Mouse (Mus musculus): ENCODE results near the gene Fam129c.

The Fam129c gene

DNA sequence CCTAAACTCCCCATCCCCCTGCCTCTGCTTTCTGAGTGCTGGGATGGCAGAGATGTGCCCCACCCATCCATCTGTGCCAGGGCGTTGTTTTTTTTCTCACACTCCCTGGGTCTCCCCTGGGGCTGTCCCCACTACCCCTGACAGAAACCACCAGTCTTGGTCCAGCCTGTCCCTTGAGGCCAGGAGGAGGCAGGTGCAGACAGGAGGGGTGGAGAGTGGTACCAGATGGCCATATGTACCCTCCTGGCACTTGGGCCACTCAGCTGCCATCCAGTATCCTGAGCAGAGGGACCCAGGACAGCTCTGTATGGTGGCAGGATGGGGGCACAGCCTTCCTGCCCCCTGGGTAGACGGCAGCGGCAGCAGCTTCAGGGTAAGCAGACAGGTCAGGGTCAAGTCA, at the start of gene Fam129c:
Fam129c (plus strand) TSS at position 198 of the 400 bp plus-strand sequence.
- DNase-seq, result no peak

DNA sequence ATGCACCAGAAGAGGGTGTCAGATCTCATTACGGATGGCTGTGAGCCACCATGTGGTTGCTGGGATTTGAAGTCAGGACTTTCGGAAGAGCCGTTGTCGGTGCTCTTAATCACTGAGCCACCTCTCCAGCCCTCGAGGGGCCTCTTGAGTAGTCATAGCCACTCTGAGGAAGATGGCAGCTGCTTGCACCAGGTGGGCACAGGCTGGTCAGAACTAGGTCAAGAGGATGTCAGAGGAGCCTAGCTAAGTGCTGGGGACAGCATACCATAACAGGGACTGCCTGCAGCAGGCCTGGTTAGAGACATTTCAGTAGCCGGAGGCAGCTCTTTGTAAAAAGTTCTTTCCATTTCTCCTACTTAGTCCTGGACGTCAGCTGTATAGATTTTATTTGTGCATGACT, 46.7 kb upstream of the Fam129c start:
- no peak for DNase-seq

DNA sequence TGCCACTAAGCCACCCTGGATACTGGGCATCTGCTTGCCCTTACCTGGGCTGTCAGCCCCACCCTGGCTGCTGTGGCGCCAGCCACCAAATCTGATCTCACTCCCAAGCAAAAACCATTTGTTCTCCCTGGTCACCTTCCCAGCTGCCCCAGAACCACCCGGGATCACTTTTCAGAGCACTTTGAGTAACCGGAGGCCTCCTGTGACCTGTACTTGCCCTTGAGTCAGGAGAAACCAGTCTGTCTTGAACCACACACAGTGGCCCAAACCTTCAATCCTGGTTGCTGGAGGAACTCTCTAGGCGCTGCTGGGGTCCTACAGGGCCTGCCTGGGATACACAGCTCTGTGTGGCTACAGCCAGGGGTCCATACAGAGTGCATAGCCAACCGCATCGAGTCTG, 44.7 kb upstream of the Fam129c start:
- DNase-seq, result no peak

DNA sequence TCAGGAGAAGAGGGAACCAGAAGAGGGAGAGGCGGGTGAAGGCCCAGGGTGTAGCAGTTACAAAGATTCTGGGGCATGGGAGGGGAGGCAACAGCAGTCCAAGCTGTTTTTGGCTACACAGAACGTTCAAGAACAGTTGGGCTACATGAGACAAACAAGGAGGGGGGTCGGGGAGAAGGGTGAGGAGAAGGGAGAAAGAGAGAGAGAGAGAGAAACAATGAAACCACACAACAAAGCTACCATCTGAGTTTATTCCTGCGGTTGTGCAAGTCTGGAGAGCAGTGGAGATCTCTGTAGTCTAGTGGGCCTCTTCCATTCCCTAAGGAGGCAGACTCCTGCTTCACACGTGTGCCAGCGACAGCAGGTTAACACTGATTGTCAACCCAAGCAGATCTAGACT, 43.4 kb upstream of the Fam129c start:
- no peak for DNase-seq

DNA sequence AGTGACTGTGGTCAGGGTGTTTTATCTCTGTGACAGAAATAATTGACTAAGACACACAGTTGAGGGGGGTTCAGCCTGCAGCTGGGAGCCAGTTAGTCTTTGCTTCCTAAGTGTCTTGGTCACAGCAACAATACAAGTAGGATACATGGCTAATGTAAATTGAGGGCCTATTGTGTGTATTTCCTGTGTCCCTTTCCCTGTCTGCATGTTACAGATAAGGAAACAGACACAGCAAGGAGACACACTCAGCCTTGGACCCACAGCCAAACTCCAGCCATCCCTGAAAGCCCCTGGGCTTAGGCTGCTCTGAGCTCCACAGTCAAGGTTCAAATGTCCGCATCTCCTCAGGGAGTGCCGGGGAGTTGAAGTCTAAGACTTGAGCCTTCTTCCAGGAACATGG, 42.8 kb upstream of the Fam129c start:
- DNase-seq, result no peak

DNA sequence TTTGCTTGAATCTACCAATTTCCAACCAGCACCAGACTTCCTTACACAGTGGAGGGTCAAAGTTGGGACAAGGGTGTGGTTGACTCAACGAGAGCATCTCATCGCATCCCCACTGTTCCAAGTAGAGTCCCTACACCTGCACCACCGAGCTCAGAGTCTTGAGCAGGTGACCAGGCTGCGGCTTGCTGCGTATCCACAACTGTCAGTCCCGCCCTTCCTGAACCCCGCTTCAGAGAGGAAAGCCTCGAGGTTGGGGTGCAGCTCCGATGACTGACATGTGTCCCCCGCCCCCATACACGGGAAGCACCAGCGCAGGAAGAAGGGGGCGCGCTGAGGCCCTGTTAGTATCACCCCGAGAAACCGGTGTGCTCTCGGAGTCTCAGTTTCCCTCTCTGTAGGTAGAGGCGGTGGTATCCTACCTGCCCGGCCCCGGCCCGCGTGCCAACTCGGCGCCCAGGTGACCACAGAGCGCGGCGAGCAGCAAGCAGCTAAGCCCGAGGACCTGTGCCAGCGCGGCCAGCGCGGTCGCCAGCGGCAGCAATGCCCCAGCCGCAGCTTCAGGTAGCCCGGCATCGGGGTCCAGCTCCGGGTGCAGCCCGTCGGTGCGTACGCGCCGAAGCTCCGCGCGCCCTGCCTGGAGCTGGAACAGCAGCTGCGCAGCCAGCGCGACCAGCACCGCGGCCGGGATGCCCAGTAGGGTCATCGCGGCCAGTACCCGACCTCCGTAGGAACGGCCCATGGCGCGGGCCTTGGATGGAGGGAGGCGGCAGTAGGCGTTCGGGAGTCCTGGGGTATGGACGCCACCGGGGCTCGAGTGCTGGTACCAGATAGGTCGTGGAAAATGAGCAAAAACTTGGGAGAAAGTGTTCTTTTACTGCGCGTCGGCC, 39.1 kb upstream of the Fam129c start, which contains the start of gene Tmem221:
Tmem221 (minus strand) TSS at position 801 of the 887 bp plus-strand sequence.
- DNase-seq, result no peak

DNA sequence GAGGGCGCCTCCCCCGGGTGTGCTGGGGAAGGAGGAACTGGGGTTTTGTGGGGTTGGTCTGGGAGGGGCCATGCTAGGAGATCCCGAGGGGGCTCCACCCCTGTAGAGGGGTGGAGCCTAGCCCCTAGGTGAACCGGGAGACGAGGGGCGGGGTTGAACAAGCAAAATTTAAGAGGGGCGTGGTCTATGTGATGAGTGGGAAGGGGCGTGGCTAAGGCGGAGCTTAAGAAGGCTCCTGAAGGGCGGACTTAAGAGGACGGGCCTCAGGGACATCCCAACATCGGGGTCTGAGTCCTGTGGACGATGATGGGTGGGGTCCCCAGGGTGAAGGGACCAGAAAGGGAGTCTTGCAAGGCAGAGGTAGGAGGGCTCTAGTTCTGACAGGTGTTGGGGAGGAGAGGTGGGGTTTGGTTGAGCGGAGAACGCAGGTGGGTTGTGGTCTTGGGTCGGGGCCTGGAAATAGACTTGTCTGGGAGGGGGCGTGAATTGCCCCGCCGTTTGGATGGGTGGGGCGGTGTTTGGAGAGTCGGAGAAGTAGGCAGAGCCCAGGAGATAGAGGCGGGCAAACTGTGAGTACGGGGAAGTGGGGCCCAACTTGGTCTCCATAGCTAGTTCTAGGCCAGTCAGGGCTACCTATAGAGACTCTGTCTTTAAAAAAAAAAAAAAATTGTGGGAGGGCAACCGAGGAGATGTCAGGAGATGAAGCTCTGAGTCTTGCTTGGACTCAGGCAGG, 38.3 kb upstream of the Fam129c start:
- peak in 1 of 2 experiments; percentile 26 for DNase-seq

DNA sequence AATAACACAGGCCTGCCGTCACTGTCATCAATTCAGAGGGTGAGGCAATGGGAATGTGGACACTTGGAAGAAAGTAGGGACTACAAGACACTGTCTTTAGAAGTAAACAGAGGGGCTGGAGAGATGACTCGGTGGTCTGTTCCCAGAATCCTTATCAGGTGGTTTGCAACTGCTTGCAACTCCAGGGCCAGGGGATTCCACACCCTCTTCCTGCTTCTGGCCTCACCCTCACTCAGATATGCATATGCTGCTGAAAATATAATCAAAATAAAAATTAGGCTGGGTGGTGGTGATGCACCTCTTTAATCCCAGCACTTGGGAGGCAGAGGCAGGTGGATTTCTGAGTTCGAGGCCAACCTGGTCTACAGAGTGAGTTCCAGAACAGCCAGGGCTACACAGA, 37.4 kb upstream of the Fam129c start:
- DNase-seq, result no peak

DNA sequence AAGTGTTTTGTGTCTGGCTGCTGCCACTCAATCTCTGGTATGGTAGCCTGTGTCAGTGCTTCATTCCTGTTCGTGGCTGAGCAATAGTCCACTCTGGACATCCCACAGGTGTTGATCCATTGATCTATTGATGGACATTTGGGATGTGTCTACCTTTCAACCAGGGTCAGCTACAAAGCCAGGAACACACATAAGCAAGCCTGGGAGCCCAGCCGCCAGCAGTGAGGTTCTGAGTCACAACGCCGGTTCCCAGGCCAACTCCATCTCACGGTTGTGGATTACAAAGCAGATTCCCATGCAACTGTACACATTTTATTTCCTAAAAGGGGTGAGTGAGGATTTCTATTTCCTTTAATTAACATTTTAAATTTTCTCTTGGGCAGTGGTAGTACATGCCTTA, 36.7 kb upstream of the Fam129c start:
- no peak for DNase-seq

DNA sequence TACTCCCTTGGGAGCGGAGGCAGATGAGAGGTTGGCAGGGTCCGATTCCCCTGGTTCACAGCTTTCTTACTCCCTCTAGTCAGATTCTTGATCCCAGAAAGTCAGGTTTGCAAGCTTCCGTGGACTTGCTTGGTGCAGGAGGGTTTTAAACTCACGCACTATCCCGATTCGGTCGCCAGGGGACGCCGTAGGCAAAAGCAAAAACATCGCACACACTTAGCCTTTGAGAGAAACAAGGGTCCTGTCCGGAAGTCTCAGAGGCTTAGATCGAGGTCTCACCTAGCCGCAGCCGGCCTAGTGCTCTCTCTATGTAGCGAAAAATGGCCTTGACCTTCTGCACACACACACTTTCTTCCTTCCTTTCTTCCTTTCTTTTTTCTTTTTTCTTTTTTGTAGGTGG, 36.0 kb upstream of the Fam129c start:
- DNase-seq, result peak; percentile 49 to 73

DNA sequence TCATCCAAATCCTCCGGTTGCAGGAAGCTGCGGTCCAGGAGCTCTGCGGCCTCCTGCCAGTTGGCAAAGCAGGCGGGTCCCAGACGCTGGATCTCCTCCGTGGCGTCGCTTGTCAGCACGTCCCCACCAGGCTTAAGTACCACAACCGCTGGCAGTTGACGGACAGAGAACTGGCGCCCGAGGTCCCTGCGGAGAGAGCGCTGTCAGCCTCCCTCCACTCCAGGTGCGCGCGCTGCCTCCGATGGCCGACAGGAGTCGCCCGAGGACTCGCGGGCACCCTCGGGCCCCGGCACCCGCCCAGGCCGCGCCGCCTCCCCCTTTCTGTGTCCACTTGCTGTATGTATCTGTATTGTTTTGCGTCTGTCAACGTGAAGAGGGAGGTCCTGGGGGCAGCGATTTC, 34.7 kb upstream of the Fam129c start:
- DNase-seq, result peak; percentile 83 to 90

DNA sequence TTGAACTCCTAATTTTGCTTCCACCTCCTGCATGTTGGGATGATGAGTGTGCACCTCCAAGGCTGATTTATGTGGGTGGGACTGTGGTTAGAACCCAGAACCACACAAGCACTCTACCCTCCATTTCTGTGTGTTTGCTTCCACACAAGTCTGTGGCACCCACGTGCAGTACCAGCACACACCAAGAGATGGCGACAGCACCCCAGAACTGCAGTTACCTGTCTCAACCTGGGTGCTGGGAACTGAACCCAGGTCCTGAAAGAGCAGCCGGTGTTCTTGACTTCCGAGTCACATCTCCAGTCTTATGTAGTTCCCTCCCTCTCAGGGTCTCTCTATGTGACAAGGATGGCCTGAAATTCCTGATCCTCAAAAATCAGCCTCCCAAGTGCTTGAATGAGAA, 33.5 kb upstream of the Fam129c start:
- no peak for DNase-seq

DNA sequence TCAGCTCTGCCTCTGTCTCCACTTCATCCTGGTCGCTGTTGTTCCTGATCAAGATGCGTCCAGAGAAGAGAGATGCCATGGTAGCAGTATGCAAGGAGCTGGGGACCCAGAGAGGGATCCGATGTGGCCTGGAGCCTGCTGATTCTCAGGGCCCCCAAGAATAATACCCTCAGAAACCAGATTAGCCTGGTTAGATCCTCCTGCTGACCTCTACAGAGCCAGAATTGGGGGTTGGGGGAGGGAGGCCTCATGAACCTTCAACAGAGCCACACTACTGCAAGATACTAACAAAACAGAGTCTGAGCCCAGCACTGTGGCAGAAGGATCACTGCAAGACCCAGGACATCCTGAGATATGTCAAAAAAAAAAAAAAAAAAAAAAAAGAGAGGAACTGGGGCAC, 30.9 kb upstream of the Fam129c start, which contains the start of gene Nxnl1:
Nxnl1 (minus strand) TSS at position 101 of the 400 bp plus-strand sequence.
- DNase-seq, result no peak

DNA sequence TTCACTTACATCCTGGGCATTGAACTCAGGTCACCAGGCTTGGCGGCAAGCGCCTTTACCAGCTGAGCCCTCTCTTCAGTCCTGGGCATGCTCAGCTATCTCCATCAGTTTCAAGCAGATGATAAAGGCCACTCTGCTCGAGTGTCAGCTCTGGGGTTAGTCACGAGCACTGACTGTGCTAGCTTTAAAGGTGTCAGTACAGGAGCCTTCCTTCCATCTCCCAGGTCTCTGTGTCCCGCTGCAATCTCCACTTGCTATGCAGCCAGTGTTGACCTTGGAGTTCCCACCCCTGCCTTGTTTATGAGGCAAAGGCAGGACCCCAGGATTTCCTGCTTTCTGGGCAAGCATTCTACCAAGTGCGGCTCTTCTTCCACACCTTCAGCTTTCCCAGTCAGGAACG, 29.9 kb upstream of the Fam129c start:
- DNase-seq, result no peak

DNA sequence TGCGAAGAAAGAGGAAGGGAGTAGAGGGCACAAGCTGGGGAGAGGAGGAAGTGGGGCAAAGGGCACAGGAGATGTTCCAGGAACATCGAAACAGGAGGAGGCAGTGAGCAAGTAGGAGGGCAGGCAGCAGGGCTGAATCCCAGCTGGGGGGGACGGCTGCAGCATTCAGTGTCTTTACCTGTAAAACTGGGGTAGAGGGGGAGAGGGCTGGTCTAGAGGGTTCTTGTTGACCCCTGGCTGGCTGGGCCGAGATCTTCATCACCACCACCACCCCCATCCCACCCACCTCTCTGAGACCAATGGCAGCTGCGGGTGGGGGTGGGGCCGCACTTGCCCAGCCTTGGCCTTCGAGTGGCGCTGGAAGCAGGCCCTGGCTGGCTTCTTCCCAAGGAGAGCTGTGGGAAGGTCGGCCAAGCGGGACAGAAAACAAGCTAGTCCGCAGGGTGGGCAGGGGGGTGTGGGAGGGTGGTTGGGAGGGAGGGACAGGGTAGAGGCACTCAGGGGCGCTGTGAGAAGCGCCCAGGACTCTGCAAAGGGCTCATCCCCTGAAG, 29.0 kb upstream of the Fam129c start, which contains the start of gene Slc27a1:
Slc27a1 (plus strand) TSS at position 496 of the 551 bp plus-strand sequence.
- peak; percentile 61 to 64 for DNase-seq

DNA sequence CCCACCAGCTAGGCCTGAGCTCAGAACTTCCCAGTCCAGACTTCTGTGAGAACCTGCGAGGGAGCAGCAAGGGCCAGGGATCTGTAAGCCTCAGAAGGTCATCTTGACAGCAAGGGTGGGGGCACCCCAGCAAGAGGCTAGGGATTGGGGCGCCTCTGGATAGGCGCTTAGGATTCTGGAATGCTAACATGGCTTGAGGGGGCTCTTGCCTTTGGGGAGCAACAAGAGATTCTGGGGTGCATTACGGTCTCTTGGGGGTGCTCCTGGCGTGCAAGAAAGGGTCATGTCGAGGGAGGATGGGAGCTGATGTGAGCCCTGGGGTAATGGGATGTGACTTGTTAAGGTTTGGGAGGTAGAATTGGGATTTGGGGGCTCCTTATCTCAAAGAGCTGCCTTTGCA, 28.5 kb upstream of the Fam129c start:
- DNase-seq, result peak in 1 of 2 experiments; percentile 29

DNA sequence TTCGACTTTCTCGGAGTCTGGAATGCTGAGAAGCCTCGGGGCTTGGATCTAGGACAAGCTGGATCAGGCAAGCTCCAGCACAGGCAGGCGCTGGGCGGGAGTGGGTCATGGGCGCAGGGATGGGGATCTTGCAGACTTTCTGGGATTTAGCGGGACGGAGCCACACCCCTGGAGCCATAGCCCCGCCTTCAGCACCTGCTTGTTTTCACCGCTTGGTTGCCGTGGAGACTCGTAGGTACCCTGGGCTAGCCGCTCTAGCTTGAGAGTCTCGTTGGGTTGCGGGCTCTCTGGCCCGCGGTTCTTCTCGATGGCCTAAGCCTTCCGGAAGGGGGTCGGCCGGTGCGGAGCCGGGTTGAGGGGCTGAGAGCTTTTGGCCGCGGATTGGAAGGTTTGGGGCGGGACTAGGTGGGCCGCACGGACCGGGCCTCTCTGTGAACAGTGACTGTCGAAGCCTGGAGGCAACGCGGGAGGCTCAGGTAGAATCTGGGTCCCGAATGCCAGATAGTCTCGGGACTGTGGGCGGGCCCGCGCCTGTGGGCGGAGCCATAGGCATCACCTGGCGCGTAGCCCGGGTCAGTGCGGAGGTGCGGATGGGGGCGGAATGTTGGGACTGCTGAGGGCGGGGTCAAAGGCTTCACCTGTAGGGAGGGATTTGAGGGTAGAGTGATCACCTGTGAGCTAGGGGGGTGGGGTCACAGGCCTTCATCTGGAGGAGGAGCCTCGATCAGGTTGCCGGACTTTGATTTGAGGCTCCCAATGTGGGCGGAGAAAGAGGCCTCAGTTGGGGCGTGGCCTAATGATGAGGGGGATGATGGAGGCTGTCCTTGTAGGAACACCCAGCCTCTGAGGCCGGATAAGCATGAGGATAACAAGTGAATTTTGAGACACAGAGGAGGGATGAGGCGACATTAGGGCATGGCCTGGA, 27.8 kb upstream of the Fam129c start:
- DNase-seq, result peak; percentile 94 to 96

DNA sequence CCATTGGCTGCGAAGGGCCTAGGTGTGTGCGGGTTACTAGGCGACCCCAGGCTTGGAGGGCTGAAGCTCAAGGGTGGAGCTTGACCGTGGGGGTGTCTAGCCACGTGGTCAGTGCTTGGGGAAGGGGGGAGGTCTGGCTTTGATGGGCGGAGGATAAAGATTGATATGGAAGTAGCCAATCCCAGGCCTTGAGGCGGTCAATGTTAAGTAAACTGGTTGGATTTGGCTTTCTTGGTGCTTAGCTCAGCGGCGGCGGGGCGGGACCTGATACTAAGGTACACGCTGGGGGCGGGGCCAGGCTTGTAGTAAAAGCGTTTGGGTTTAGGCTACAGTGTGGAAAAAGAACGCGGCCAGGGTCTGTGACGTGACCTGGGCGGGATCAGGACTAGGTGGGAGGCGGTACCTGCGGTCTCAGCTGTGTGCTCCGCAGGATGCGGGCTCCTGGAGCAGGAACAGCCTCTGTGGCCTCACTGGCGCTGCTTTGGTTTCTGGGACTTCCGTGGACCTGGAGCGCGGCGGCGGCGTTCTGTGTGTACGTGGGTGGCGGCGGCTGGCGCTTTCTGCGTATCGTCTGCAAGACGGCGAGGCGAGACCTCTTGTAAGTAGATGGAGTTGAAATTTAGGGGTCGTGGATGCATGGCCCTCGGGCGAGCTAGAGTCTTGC, 27.0 kb upstream of the Fam129c start:
- peak; percentile 96 to 98 for DNase-seq

DNA sequence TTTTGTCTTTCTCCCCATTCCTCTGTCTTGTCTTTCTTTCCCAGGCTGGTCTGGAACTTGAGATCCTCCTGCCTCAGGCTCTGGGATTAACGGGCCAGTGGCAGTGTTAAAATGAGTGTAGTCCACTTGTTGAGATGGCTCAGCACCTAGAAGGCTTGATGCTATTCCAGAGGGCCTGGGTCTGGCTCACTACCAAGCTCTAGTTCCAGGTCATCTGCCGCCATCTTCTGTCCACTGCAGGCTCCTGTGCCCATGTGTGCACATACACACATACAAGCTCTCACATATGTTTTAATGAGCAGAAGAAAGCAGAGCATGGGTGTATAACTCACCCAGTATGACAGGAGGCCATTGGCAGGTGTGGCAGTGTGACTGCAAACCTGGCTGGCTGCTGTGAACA, 25.4 kb upstream of the Fam129c start:
- DNase-seq, result peak; percentile 31 to 36

DNA sequence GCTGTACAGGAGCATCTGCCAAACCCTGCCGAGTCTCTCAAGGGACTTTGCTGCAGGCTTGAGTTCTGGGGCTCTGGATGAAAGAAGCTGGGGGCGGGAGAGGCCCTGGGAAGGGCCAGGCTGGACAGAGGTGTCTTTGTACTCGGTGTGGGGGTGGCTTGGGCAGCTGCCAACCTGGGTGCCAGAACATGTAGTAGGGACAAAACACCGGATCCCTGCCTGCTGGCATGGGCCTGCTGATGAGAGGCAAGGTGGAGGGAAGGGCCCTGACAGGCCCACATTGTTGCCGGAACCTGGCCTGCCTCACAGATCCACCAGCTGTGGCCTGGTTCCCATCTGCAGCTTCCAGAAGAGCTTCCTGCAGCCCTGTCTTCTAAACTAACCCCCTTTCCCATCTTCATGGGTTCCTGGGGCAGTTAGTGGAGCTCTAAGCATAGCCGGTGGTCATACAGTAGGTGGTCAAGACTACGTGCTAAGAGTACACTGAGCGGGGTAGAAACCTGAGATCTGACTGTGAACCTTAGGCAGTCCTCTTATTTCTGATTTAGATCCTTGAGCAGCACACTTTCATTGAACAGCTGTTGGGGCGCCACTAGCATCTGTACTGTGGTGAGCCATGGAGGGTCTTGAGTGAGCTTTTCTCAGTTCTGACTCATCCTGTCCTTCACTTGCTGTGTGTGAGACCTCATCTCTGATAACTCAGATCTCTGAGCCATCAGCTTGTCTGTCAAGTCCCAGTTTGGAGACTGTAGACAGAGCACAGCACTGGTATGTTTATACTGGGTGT, 24.4 kb upstream of the Fam129c start:
- DNase-seq, result peak; percentile 64 to 69

DNA sequence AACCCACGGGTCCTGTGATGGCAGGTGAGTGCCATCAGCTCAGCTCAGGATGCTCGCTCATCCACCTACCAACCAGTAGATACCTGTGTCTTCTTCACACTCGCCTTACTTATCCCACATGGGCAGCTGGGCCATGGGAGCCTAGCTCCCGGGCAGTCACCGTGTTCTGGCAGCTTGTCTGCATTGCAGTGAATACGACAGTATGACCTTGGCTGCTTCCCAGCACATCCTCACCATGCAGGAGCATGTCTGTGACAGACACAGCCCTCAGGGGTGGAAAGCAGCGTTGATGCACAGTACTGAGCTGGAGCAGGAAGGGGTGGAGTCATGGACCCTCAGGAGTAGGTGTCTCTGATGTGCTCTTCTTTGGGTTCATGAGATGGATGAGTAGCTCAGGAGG, 23.0 kb upstream of the Fam129c start:
- DNase-seq, result peak in 1 of 2 experiments; percentile 26
